Mouse (Mus musculus): ENCODE measurements at regions not wholly inside any gene's neighbourhood (a gene's known extent, or its start where the extent isn't known, plus 50 kb on each side); places are given as distances from the start of the nearest gene placed in this dataset.

- no peak for DNase-seq (ENCODE audit: low spot score in 2 of 2)
These were observed 318.4 kb upstream of the Myo3a start for GRCm38 (mm10) chr2:21908813-21909480.

GRCm38 (mm10) chr2:21909481-21909966 lies 317.8 kb upstream of the Myo3a start:
- peak; percentile 66 to 76 for DNase-seq (ENCODE audit: low spot score in 2 of 2)

GRCm38 (mm10) chr2:21917804-21918690 lies 309.3 kb upstream of the Myo3a start:
- DNase-seq (ENCODE audit: low spot score in 2 of 2): peak; percentile 69 to 82

GRCm38 (mm10) chr2:21919091-21919490 lies 308.2 kb upstream of the Myo3a start:
- DNase-seq (ENCODE audit: low spot score in 2 of 2): no peak

- no peak for DNase-seq (ENCODE audit: low spot score in 2 of 2)
These were observed 299.6 kb upstream of the Myo3a start for GRCm38 (mm10) chr2:21927656-21928055.

GRCm38 (mm10) chr2:21939993-21940392 lies 287.3 kb upstream of the Myo3a start:
- DNase-seq (ENCODE audit: low spot score in 2 of 2): no peak

- no peak for DNase-seq (ENCODE audit: low spot score in 2 of 2)
These were observed 286.4 kb upstream of the Myo3a start for GRCm38 (mm10) chr2:21940797-21941487.

- DNase-seq (ENCODE audit: low spot score in 2 of 2): no peak
These were observed 285.8 kb upstream of the Myo3a start for GRCm38 (mm10) chr2:21941488-21942000.

- no peak for DNase-seq (ENCODE audit: low spot score in 2 of 2)
These were observed 283.6 kb upstream of the Myo3a start for GRCm38 (mm10) chr2:21943676-21944075.

GRCm38 (mm10) chr2:21946484-21946883 lies 280.8 kb upstream of the Myo3a start:
- no peak for DNase-seq (ENCODE audit: low spot score in 2 of 2)

- no peak for DNase-seq (ENCODE audit: low spot score in 2 of 2)
These were observed 276.0 kb upstream of the Myo3a start for GRCm38 (mm10) chr2:21951279-21951678.

GRCm38 (mm10) chr2:21956112-21956963 lies 271.0 kb upstream of the Myo3a start:
- DNase-seq (ENCODE audit: low spot score in 2 of 2): no peak

GRCm38 (mm10) chr2:21958365-21958764 lies 268.9 kb upstream of the Myo3a start:
- no peak for DNase-seq (ENCODE audit: low spot score in 2 of 2)

GRCm38 (mm10) chr2:21958802-21959201 lies 268.5 kb upstream of the Myo3a start:
- no peak for DNase-seq (ENCODE audit: low spot score in 2 of 2)

GRCm38 (mm10) chr2:21963343-21964026 lies 263.8 kb upstream of the Myo3a start:
- DNase-seq (ENCODE audit: low spot score in 2 of 2): no peak

- no peak for DNase-seq (ENCODE audit: low spot score in 2 of 2)
These were observed 263.2 kb upstream of the Myo3a start for GRCm38 (mm10) chr2:21964027-21964605.

GRCm38 (mm10) chr2:21970774-21971406 lies 256.4 kb upstream of the Myo3a start:
- DNase-seq (ENCODE audit: low spot score in 2 of 2): no peak

- DNase-seq (ENCODE audit: low spot score in 2 of 2): no peak
These were observed 252.7 kb upstream of the Myo3a start for GRCm38 (mm10) chr2:21974599-21974998.

GRCm38 (mm10) chr2:21975547-21975946 lies 251.8 kb upstream of the Myo3a start:
- DNase-seq (ENCODE audit: low spot score in 2 of 2): no peak

GRCm38 (mm10) chr2:21976337-21976736 lies 251.0 kb upstream of the Myo3a start:
- DNase-seq (ENCODE audit: low spot score in 2 of 2): no peak
